Mouse (Mus musculus): Measurements from ENCODE around the gene Ankrd31.

- TF ChIP-seq CTCF (IDR thresholded peaks at IDR 0.05; ENCODE audit: control insufficient read depth, insufficient read depth, low read length), result no peak
- TF ChIP-seq POLR2A (IDR thresholded peaks at IDR 0.05; ENCODE audit: borderline replicate concordance, control insufficient read depth, low read depth, low read length), result no peak
These were observed 199.7 kb downstream of the Ankrd31 start for GRCm38 (mm10) chr13:96947722-96948121.
